Mouse (Mus musculus) midbrain, embryonic 11.5 days (tissue): ENCODE results near the gene Dennd1a. TPM values are rescaled to one million over a fixed set of nuclear protein-coding genes. Genes with fewer than 3 reads are reported as not detected.

Source experiments
- ATAC-seq: fragments of 200-750 bp; cut with Nextera tagmentation; 2 replicates; pipeline ENCODE4 v1.8.0; 2017; ENCODE audit warnings: moderate TSS enrichment, moderate library complexity; ENCODE audit not compliant: low FRiP score
- DNase-seq: peaks from one replicate; pipeline ENCODE4 v3.0.0; 2015; ENCODE audit warnings: low spot score; ENCODE audit errors: missing footprints
- H3K27ac ChIP-seq: fragments of 300-500 bp; sonication (generic); 2 replicates; pipeline ENCODE4 v1.5.1; 2014; ENCODE audit warnings: low read depth, low read length
- H3K27me3 ChIP-seq: fragments of 300-500 bp; sonication (generic); 2 replicates; pipeline ENCODE4 v1.6.1; 2014; ENCODE audit warnings: mild to moderate bottlenecking, low read length, moderate library complexity, mixed read lengths; ENCODE audit not compliant: control insufficient read depth, insufficient read depth
- H3K36me3 ChIP-seq: fragments of 300-500 bp; sonication (generic); 2 replicates; pipeline ENCODE4 v1.6.1; 2014; ENCODE audit warnings: mild to moderate bottlenecking, low read length, moderate library complexity, mixed read lengths; ENCODE audit not compliant: control insufficient read depth, insufficient read depth
- H3K4me1 ChIP-seq: fragments of 300-500 bp; sonication (generic); 2 replicates; pipeline ENCODE4 v1.6.1; 2014; ENCODE audit warnings: low read length; ENCODE audit not compliant: control insufficient read depth, insufficient read depth
- H3K4me2 ChIP-seq: fragments of 300-500 bp; sonication (generic); 2 replicates; pipeline ENCODE4 v1.6.1; 2014; ENCODE audit warnings: mild to moderate bottlenecking, moderate library complexity
- H3K4me3 ChIP-seq: fragments of 300-500 bp; sonication (generic); 2 replicates; pipeline ENCODE4 v1.5.1; 2014; ENCODE audit warnings: low read depth, low read length
- H3K9ac ChIP-seq: fragments of 300-500 bp; sonication (generic); 2 replicates; pipeline ENCODE4 v1.6.1; 2014; ENCODE audit warnings: low read length
- H3K9me3 ChIP-seq: fragments of 300-500 bp; sonication (generic); 2 replicates; pipeline ENCODE4 v1.6.1; 2016; ENCODE audit warnings: low read length; ENCODE audit not compliant: control insufficient read depth
- WGBS: fragments of 180-500 bp; shearing (Covaris S2); extraction: QIAGEN DNeasy Blood & Tissue Kit; methylation state at CpG from one replicate; pipeline ENCODE4 v1.1.7; 2014; 5-methylcytosine and 5-hydroxymethylcytosine counted together
- polyA plus RNA-seq: library from polyadenylated mRNA; unstranded; fragments of >200 nt; fragmentation: Nextera tagmentation; extraction: Ambion mirVana; gene quantifications from 2 replicates; pipeline ENCODE4 v1.2.1, GENCODE M21; 2014

Dennd1a gene
- polyA plus RNA-seq, 1 experiment from 2014 or later: 8.8 TPM

DNA sequence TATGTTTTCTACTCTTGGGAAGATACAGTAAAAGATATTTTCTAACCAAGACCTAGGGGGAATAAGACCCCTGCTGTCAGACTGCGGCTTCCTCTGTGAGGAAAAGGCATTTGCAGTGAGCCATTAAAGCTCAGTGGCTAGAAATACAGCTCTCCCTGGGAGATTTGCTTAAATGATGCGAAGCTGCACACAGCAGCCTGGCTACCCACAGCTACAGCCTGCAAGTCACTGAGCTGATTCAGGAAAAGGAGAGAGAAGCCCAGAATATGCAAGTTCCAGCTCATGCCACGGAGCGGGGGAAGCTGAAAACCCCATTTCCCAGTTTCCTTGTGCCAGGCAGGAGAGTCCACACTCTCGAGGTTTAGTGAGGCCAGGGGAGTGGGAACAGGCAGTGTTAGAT is 465.1 kb downstream of the Dennd1a start:
- 44% methylated on average over 5 of the region's 5 CpGs for WGBS
- Histone ChIP-seq H3K9ac (0 out of 2 replicates have a peak overlapping the region, but pooled peaks have one; percentile 4), H3K4me3 (no peak overlapping the region), H3K36me3 (no peaks in the 10 kb centered on the region), H3K27me3 (no peaks in the 10 kb centered on the region), H3K27ac (no peak overlapping the region), H3K4me1 (peaks cover 12% of the 10 kb centered on the region), H3K9me3 (no peaks in the 10 kb centered on the region), H3K4me2 (no peak overlapping the region)
- ATAC-seq: no peak
- DNase-seq: no peak

DNA sequence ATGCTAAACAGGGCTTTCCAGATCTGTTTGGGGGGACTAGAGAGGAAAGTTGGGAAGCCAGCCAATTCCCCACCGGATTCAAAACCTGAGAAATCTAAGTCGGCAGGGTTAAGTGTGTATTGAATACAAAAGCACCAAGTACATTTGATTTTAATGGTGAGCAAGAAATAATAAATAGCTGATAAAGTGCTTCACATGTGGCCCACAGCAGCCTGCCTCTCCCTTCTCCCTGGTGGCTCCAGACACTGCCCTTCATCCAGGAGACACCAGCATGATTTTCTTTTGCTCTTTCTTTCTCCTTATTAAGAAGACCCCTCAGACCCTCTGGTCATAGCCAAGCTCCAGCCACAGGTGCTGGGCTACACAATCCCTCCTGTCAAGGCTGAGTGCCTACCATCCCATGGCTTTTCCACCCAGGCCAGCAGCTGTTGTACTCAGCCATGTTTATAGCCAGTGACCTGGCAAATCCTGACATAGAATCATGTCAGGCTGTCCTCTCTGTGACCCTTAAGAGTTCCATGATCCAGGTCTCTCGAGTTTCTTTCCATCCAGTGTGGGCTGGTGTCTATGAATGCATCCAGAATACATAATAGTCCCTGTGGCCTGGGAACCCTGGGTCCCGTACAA is 467.6 kb downstream of the Dennd1a start:
- H3K4me1 ChIP-seq: peaks cover 12% of the 10 kb centered on the region
- no peak for ATAC-seq
- H3K36me3 ChIP-seq: no peaks in the 10 kb centered on the region
- no peak overlapping the region for H3K4me2 ChIP-seq
- no peak overlapping the region for H3K27ac ChIP-seq
- WGBS: 70% methylated on average over 4 of the region's 4 CpGs
- no peak overlapping the region for H3K4me3 ChIP-seq
- no peaks in the 10 kb centered on the region for H3K9me3 ChIP-seq
- H3K27me3 ChIP-seq: no peaks in the 10 kb centered on the region
- DNase-seq: no peak
- H3K9ac ChIP-seq: no peak overlapping the region

DNA sequence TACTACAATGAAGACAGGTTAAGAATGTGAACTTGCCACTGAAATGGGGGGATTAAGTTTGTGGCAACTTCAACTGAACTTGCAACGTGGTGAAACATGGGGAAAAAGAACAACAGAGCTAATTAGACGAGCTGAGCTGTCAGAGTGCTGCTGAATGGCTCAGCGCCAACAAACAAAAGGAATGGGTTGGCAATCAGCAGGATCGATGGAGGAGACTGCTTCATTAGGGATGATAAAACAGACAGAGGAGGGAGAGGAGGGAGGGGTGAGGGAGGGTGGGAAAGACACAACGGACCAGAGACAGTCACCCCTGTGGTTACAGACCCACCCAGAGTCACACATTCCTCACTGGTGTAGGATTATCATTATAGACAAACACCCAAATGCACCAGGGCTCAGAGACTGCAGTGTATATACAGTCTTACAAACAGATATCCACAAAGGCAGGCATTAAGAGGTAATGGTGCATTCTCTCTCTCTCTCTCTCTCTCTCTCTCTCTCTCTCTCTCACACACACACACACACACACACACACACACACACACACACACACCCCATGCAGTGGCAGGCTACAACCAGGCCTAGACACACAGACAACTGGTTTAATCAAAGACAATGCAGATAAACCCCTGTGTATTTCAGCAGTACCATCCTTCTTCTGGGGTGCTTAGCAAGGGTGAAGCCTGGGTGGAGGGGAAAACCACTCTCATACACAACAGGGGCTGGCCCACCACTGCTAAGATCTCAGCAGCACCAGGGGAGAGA is 468.2 kb downstream of the Dennd1a start:
- Histone ChIP-seq H3K27me3 (no peaks in the 10 kb centered on the region), H3K4me1 (peaks cover 12% of the 10 kb centered on the region), H3K4me3 (no peak overlapping the region), H3K9ac (no peak overlapping the region), H3K4me2 (no peak overlapping the region), H3K27ac (no peak overlapping the region), H3K36me3 (no peaks in the 10 kb centered on the region), H3K9me3 (no peaks in the 10 kb centered on the region)
- DNase-seq: no peak
- WGBS: 3% methylated on average over 5 of the region's 5 CpGs
- ATAC-seq: peak; percentile 23; the same call in 1 of the 2 replicates

DNA sequence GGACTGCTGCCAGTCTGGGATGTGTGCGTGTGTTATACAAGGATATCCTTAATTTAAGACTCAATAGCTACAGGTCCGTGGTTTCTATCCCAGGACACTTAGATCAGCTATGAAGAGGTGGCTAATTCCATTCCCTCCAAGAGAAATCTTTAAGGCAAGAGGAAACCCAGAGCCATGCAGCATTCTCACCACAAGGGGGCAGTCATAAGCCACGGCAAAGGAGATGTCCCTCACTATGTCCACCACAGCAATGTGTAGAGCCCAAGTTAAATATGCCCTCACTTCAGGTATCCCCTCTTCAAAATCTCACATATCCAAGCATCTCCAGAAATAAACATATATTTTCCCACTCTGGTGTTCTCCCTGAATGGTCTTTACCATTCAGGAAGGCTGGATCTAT is 471.5 kb downstream of the Dennd1a start:
- Histone ChIP-seq H3K9ac (no peak overlapping the region), H3K4me2 (no peak overlapping the region), H3K36me3 (no peaks in the 10 kb centered on the region), H3K27me3 (no peaks in the 10 kb centered on the region), H3K4me1 (peaks cover 12% of the 10 kb centered on the region), H3K4me3 (no peak overlapping the region), H3K9me3 (no peaks in the 10 kb centered on the region), H3K27ac (no peak overlapping the region)
- WGBS: 15% methylated on average over 3 of the region's 3 CpGs
- ATAC-seq (peak; percentile 62), DNase-seq (peak; percentile 98)

DNA sequence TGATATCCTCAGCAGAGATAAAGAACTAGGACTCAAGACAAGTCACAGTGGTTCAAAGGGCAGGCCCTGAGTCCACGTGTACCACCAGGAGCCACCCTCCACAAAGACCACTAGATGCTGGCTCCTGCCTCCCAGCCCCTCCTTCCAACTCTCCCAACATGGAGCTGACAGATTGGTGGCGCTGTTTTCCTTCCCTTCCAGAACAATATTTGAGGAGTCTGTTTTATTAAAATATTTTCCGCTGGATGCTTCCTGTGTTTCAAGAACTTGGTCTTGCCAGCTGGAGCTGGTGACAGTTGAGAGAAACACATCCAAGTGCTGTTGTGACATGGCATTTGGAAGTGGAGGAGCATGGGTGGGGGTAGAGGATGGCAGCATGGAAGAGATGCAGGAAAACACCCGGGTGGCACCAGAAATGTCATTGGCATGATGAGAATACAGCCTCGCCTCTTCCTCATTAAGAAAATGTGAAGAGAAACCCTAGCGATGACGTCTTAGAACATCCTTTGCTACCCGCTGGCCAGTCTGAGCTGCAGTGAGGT is 472.3 kb downstream of the Dennd1a start:
- ATAC-seq (no peak), DNase-seq (no peak)
- H3K4me1 ChIP-seq: peaks cover 12% of the 10 kb centered on the region
- no peak overlapping the region for H3K27ac ChIP-seq
- H3K27me3 ChIP-seq: no peaks in the 10 kb centered on the region
- no peak overlapping the region for H3K4me3 ChIP-seq
- H3K9ac ChIP-seq: no peak overlapping the region
- 82% methylated on average over 8 of the region's 8 CpGs for WGBS
- no peaks in the 10 kb centered on the region for H3K9me3 ChIP-seq
- H3K4me2 ChIP-seq: no peak overlapping the region
- no peaks in the 10 kb centered on the region for H3K36me3 ChIP-seq

DNA sequence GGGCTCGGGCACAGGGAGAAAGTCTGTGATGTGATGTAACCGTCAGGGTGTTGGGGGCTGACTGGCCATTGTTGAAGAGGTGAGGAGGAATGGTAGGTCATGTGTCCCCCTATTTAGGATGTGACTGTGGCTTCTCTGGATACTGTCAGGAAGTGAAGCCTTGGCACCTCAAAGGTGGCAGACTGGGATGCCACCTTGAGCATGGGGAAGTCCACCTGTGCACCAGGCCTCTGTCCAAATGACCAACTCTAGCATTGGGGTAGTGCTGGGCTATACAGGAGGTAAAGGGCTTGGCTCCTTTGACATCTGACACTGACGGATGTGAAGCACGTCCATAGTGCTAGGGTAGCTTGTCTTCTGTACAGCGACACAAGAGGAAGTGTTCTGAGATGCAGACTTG is 474.8 kb downstream of the Dennd1a start:
- DNase-seq (no peak), ATAC-seq (no peak)
- Histone ChIP-seq H3K9ac (no peak overlapping the region), H3K4me3 (no peak overlapping the region), H3K9me3 (no peaks in the 10 kb centered on the region), H3K27ac (no peak overlapping the region), H3K4me2 (no peak overlapping the region), H3K4me1 (no peaks in the 10 kb centered on the region), H3K36me3 (no peaks in the 10 kb centered on the region), H3K27me3 (no peaks in the 10 kb centered on the region)
- 96% methylated on average over 5 of the region's 5 CpGs for WGBS

DNA sequence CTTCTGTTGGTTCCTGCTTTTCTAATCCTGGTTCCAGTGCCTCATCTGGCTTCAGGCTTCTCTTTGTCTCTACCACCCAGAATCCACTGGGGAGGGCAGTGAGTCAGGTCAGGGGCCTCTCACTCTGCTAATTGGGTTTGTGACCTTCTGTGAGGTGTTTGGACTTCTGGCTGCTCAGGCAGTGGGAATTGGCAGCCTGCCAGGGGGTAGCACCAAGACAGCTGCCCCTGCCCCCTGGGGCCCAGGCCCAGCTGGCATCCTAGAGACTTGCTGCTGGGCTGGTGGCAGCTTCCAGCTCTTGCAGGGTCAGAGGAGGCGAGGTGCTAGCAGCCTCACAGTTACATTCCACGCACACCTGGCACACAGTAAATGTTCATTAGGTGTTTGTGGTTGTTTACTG is 475.5 kb downstream of the Dennd1a start:
- no peaks in the 10 kb centered on the region for H3K9me3 ChIP-seq
- 90% methylated on average over 2 of the region's 2 CpGs for WGBS
- no peaks in the 10 kb centered on the region for H3K27me3 ChIP-seq
- no peak overlapping the region for H3K4me2 ChIP-seq
- no peaks in the 10 kb centered on the region for H3K36me3 ChIP-seq
- DNase-seq (no peak), ATAC-seq (peak; percentile 22; the same call in 1 of the 2 replicates)
- no peaks in the 10 kb centered on the region for H3K4me1 ChIP-seq
- no peak overlapping the region for H3K9ac ChIP-seq
- no peak overlapping the region for H3K27ac ChIP-seq
- H3K4me3 ChIP-seq: no peak overlapping the region

DNA sequence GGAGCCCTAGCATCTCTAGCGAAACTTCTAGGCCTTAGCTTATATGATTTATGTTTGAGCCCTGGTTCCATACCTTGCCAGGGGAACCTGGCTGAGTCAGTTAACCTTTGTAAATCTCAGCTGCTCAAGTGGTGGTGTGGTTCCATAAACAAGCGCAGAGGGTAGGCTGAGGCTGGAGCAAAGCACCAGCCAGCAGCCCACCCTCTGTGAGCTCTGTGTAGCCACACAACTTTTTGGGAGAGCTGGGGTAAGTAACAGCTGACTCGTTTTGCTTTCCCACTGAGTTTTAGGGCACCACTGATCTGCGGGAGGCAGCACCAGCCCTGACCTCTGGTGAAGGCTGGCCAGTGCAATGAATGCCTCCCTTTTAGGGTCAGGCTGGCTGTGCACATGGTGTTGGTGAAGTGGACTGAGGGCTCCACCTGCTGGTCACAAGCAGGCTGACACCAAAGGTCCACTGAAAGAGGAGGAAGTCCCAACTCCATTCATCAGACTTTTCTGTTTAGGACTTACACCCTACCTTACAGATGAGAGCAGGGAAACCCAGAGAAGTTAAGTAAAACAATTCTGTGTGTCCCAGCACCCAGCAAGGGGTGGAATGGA is 484.5 kb downstream of the Dennd1a start:
- H3K9ac ChIP-seq: no peak overlapping the region
- no peak overlapping the region for H3K4me2 ChIP-seq
- peaks cover 4% of the 10 kb centered on the region for H3K4me1 ChIP-seq
- no peaks in the 10 kb centered on the region for H3K27me3 ChIP-seq
- no peak overlapping the region for H3K4me3 ChIP-seq
- H3K27ac ChIP-seq: no peak overlapping the region
- ATAC-seq (peak; percentile 87), DNase-seq (peak; percentile 97)
- 47% methylated on average over 4 of the region's 4 CpGs for WGBS
- H3K9me3 ChIP-seq: no peaks in the 10 kb centered on the region
- 0 out of 2 replicates have a peak, but pooled peaks cover 2% of the 10 kb centered on the region for H3K36me3 ChIP-seq

DNA sequence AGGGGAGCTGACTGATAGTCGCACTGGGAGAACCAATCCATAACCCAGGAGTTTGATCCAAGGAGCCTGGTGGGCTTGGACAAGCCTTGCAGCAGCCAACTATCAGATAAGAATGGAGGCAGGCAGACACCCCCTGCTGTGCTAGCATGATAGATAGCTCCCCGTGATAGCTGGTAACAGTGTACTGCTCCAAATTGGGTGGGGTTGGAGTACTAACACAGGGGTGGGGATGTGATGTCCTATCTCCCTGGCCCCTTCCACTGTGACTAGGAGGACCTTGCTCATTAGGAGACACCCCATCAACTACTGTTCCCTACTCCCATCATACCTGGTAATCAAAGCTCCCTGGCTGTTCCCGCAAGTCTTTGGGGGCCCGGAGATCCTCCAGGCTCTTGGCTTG is 485.5 kb downstream of the Dennd1a start:
- no peak for ATAC-seq
- Histone ChIP-seq H3K4me2 (no peak overlapping the region), H3K9me3 (no peaks in the 10 kb centered on the region), H3K9ac (no peak overlapping the region), H3K4me1 (peaks cover 4% of the 10 kb centered on the region), H3K27ac (no peak overlapping the region), H3K36me3 (0 out of 2 replicates have a peak, but pooled peaks cover 2% of the 10 kb centered on the region), H3K4me3 (no peak overlapping the region), H3K27me3 (no peaks in the 10 kb centered on the region)
- no peak for DNase-seq
- 78% methylated on average over 4 of the region's 4 CpGs for WGBS
